Mouse (Mus musculus) erythroblast, adult 5-6 weeks (primary cell): ENCODE measurements at regions not wholly inside any gene's neighbourhood (a gene's known extent, or its start where the extent isn't known, plus 50 kb on each side); places are given as distances from the start of the nearest gene placed in this dataset.

ENCODE experiments used
- ATAC-seq: replicated peaks from 2 replicates; pipeline ENCODE4 v1.8.0; 2016; ENCODE audit warnings: moderate number of reproducible peaks, mild to moderate bottlenecking, moderate TSS enrichment, inconsistent platforms; ENCODE audit not compliant: poor library complexity, low FRiP score, severe bottlenecking

DNA sequence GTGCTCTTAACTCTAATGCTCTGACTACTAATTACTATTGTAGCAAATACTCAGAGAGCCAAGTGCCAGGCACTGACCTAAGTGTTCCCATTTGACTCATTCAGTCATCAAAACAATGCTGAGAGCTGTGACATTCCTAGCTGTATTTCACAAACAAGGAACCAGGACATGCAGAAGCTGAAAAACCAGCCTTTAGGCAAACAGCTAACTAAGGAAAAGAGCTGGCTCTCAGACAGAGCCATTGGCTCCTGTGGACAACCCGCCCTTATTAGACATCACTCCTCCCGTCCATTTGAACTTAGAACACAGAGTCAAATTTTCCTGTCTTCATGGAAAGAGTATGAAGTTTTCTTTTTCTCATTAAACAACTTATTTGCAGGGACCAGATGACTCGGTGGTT is 88.5 kb upstream of the Zfp648 start:
- ATAC-seq: no peak

GRCm38 (mm10) chr1:154113291-154114050 is 87.5 kb upstream of the Zfp648 start:
- no peak for ATAC-seq

- ATAC-seq: no peak
These were observed 84.7 kb upstream of the Zfp648 start for GRCm38 (mm10) chr1:154116188-154116710.

DNA sequence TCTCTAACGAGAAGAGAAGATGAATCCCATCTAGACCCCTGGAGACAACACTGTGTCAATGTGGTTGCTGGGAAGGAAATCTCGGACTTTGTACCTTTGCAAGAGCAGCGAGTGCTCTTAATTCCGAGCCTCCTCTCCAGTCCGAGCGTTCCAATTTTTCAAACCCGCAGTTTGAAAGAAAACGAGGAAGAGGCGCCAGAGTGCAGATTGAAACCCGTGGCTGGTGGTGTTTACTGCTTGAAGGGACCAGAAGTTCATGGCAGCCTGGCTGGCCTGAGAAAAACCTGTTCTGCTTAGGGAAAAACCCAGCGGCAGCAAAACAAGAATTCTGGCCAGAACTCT is 83.7 kb upstream of the Zfp648 start:
- no peak for ATAC-seq

GRCm38 (mm10) chr1:154117688-154118373 is 83.2 kb upstream of the Zfp648 start:
- no peak for ATAC-seq

GRCm38 (mm10) chr1:154118374-154119004 is 82.5 kb upstream of the Zfp648 start:
- ATAC-seq: peak; percentile 82

DNA sequence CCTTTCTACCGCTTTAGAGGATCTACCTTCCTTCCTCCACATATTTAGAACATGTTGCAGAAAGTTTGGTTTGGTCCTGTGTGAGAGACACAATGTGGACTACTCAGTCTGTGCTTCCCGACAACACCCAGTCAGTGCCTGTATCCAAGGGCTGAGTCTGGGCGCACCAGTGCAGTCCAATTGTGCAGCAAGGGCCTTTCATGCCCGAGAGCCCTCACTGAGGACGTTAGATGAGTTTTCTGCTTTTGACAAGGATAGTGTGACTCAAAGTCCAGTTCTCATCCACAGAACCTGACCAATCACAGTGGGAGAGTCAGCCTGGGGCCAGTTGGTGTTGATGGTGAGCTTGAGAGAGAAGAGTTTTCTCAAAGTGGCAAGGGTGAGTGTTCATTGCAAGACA is 81.4 kb upstream of the Zfp648 start:
- no peak for ATAC-seq

GRCm38 (mm10) chr1:154120693-154121092 is 80.3 kb upstream of the Zfp648 start:
- ATAC-seq: no peak

DNA sequence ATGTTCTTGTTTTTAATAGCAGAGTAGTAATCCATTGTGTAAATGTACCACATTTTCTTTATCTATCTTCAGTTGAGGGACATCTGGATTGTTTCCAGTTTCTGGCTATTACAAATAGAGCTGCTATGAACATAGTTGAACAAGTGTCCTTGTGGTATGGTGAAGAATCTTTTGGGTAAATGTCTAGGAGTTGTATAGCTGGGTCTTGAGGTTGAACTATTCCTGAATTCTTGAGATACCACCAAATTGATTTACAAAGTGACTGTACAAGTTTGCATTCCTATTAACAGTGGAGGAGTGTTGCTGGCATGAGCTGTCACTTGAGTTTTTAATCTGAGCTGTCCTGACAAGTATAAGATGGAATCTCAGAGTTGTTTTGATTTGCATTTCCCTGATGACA is 76.0 kb upstream of the Zfp648 start:
- ATAC-seq: no peak

DNA sequence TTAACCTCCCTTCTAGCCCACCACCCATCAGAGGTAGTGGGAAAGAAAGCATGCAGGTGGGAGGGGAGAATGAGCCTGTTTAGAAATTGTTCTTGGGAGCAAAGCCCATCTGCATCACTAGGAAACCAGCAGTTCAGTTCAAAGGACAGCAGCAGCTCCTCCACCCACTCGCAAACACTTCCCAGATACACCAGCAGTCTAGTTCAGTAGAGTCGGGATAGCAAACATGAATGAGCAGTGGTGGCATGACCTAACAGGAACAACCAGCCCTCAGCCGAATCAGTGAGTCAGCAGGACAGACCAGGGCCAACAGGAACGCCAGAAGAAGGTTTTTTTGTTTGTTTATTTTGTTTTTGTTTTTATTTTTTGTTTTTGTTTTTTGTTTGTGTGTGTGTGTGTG is 74.5 kb upstream of the Zfp648 start:
- no peak for ATAC-seq

GRCm38 (mm10) chr1:154139488-154139887 is 61.5 kb upstream of the Zfp648 start:
- no peak for ATAC-seq

GRCm38 (mm10) chr1:154143691-154144090 is 57.3 kb upstream of the Zfp648 start:
- ATAC-seq: no peak

GRCm38 (mm10) chr1:154147001-154147571 is 53.9 kb upstream of the Zfp648 start:
- ATAC-seq: no peak

GRCm38 (mm10) chr1:154148948-154149347 is 52.0 kb upstream of the Zfp648 start:
- ATAC-seq: no peak

DNA sequence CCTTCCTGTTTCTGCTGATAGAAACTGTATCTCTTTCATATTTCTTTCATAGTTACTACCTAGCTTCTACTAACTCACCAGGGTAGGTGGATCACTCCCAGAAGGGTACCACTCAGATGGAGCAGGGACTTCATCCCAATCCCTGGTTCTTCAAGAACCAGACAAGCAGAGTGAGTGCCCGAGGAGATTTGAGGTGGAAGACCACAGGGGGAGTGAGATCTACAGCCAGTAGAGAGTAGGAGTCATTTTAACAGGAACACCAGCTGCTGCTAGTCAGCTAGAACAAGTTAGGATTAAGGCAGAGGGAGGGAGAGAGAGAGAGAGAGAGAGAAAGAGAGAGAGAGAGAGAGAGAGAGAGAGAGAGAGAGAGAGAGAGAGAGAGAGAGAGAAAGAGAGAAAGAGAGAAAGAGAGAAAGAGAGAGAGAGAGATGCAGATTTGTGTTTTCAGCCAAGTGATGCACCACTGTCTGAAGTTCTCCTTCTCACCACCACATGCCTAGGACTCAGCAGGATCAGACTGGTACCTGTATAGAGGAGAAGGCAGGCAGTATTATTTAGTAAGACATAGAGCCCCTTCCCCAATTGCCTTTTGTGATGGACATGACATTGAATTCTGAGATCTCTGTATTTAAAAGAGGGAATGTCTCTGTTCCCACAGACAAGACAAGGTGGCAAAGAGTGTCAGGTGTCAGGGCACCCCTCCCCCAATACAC is 51.4 kb upstream of the Zfp648 start:
- no peak for ATAC-seq

DNA sequence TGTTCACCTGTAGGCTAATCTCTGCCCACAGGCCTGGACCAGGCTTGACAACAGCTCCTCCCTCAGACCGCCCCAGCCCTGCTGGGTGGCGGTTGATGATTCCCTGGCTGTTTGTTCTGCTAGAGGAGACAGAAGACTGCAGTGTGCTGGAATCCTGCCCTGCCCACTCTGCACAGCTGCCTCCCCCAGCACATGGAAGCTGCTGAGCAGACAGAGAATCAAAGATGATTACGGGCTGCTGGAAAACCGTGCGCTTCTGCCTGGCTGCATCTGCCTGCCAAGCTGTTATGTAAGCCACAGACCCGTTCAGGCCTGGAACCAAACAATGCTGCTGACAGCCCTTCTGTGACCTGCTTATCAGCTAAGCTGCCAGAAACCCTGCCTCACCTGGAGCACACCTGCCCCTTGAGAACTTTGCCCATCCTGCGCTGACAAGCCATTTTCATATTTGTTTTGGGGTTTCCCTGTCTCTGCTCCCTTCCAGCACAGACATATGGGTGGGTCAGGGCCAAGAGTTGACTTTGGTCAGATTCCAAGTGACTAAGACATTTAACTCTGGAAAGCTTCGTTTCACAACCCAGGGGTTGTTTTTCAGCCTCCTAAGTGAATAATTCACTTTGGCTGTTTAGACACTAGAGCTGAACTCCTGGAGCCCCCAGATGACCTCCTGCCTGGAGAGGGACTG is 50.7 kb upstream of the Zfp648 start:
- no peak for ATAC-seq
